Mouse (Mus musculus) midbrain, embryonic 13.5 days (tissue): ENCODE measurements around the gene Lsm14b. TPM values are rescaled to one million over a fixed set of nuclear protein-coding genes. Genes with fewer than 3 reads are reported as not detected.

Experiments used
- ATAC-seq: fragments of 200-750 bp; cut with Nextera tagmentation; 2 replicates; pipeline ENCODE4 v1.8.0; 2017; ENCODE audit warnings: mild to moderate bottlenecking, moderate TSS enrichment, moderate library complexity
- H3K27ac ChIP-seq: fragments of 300-500 bp; sonication (generic); 2 replicates; pipeline ENCODE4 v1.5.1; 2015; ENCODE audit warnings: inconsistent platforms, mild to moderate bottlenecking, moderate library complexity
- H3K27me3 ChIP-seq: fragments of 300-500 bp; sonication (generic); 2 replicates; pipeline ENCODE4 v1.6.1; 2015; ENCODE audit warnings: mild to moderate bottlenecking, inconsistent platforms
- H3K36me3 ChIP-seq: fragments of 300-500 bp; sonication (generic); 2 replicates; pipeline ENCODE4 v1.6.1; 2015; ENCODE audit warnings: mild to moderate bottlenecking, inconsistent platforms
- H3K4me1 ChIP-seq: fragments of 300-500 bp; sonication (generic); replicated peaks from 2 replicates; pipeline ENCODE4 v1.6.1; 2015; ENCODE audit warnings: inconsistent platforms
- H3K4me2 ChIP-seq: fragments of 300-500 bp; sonication (generic); replicated peaks from 2 replicates; pipeline ENCODE4 v1.6.1; 2015; ENCODE audit warnings: moderate library complexity, mild to moderate bottlenecking, inconsistent platforms
- H3K4me3 ChIP-seq: fragments of 300-500 bp; sonication (generic); replicated peaks from 2 replicates; pipeline ENCODE4 v1.5.1; 2015; ENCODE audit warnings: mild to moderate bottlenecking, inconsistent platforms
- H3K9ac ChIP-seq: fragments of 300-500 bp; sonication (generic); replicated peaks from 2 replicates; pipeline ENCODE4 v1.6.1; 2015; ENCODE audit warnings: mild to moderate bottlenecking, inconsistent platforms
- H3K9me3 ChIP-seq: fragments of 300-500 bp; sonication (generic); 2 replicates; pipeline ENCODE4 v1.6.1; 2016; ENCODE audit warnings: mild to moderate bottlenecking, inconsistent platforms
- WGBS: fragments of 180-500 bp; shearing (Covaris S2); methylation state at CpG from one replicate; pipeline ENCODE4 v1.1.7; 2015; 5-methylcytosine and 5-hydroxymethylcytosine counted together
- polyA plus RNA-seq: library from polyadenylated mRNA; unstranded; fragments of >200 nt; fragmentation: Nextera tagmentation; extraction: Ambion mirVana; gene quantifications from 2 replicates; pipeline ENCODE4 v1.2.1, GENCODE M21; 2015

The Lsm14b gene
- polyA plus RNA-seq, 1 experiment from 2014 or later: 24.8 TPM

DNA sequence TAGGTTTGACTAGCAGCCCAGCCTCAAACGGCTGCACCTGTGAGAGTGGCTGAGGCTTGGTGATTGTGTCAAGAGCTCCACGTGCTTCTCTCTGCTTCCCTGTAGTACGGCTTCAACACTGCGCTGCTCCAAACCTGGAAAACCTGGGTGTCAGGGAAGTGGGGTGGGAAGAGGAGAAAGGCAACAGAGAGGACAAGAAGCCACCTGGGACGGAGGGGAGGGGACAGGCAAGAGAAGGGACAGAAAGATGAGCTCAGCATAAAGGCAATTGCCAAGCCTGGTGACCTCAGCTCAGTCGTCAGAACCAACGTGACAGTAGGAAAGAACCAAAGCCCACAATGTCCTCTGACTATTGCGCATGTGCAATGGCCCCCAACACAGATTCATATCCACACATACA is 3.9 kb upstream of the Lsm14b start:
- no peaks in the 10 kb centered on the region for H3K36me3 ChIP-seq
- no peak overlapping the region for H3K4me2 ChIP-seq
- H3K27me3 ChIP-seq: peaks cover 27% of the 10 kb centered on the region
- H3K9me3 ChIP-seq: no peaks in the 10 kb centered on the region
- ATAC-seq: no peak
- peaks cover 8% of the 10 kb centered on the region for H3K4me1 ChIP-seq
- 87% methylated on average over 8 of the region's 8 CpGs for WGBS
- H3K4me3 ChIP-seq: no peak overlapping the region
- no peak overlapping the region for H3K9ac ChIP-seq
- H3K27ac ChIP-seq: no peak overlapping the region

DNA sequence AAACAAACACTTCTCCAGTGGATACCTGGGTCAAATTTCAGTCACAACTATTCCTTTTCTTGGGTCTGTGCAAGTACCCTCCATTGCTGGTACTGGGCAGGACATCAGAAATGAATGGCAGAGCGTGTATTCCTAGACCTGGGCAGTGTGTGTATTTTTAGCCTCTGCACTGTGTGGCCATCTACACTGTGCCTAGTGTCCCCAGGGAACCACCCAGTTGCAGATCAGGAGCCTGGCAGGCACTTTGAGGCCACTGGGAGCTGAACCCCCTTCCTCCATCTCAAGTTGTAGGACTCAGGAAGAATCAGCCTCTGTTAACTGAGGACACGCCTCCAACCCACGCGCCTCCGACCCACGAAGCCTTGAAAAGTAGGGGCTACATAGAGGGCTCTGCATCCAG is 2.0 kb upstream of the Lsm14b start:
- H3K4me1 ChIP-seq: peaks cover 26% of the 10 kb centered on the region
- peaks cover 27% of the 10 kb centered on the region for H3K27me3 ChIP-seq
- no peak overlapping the region for H3K9ac ChIP-seq
- WGBS: 78% methylated on average over 6 of the region's 6 CpGs
- peaks cover 4% of the 10 kb centered on the region for H3K36me3 ChIP-seq
- H3K27ac ChIP-seq: no peak overlapping the region
- no peak overlapping the region for H3K4me3 ChIP-seq
- no peak overlapping the region for H3K4me2 ChIP-seq
- ATAC-seq: no peak
- no peaks in the 10 kb centered on the region for H3K9me3 ChIP-seq

DNA sequence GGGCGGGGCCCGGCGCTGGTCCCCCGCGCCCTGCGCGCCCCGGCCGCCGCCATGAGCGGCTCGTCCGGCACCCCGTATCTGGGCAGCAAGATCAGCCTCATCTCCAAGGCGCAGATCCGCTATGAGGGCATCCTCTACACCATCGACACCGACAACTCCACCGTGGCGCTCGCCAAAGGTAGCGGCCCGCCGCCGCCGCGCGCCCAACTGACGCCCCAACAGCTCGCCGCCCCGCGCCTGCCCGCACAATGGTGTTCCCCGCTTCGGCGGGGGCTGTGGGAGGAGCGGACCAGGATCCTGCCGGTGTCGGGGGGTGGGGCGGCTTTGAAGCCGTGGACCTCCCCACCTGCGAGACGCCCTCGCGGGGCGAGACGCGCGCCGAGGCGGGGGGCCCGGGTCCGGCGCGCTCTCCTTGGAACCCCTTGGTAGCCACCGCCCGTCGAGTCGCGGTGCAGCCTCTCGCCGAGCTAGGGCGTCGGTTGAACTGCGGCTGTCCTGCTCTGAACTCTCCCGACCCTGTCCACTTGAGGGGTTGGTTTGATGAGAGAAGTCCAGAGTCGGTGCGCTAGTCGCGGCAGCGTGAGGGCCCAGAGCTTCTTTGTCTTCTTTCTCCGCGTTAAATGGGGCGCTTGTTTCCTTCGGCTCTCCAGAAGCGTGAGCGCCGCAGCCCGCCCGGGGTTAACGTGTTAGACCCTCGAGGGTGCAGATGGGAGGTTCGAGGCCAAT is 511 bp downstream of the Lsm14b start:
- Histone ChIP-seq H3K9me3 (no peaks in the 10 kb centered on the region), H3K4me2 (peak overlapping the region; percentile 98), H3K4me1 (peaks cover 43% of the 10 kb centered on the region), H3K9ac (peak overlapping the region; percentile 99), H3K36me3 (peaks cover 29% of the 10 kb centered on the region), H3K4me3 (peak overlapping the region; percentile 100), H3K27ac (peak overlapping the region; percentile 96), H3K27me3 (peaks cover 27% of the 10 kb centered on the region)
- peak; percentile 13; the same call in 1 of the 2 replicates for ATAC-seq
- WGBS: under 1% methylated on average over 64 of the region's 84 CpGs

DNA sequence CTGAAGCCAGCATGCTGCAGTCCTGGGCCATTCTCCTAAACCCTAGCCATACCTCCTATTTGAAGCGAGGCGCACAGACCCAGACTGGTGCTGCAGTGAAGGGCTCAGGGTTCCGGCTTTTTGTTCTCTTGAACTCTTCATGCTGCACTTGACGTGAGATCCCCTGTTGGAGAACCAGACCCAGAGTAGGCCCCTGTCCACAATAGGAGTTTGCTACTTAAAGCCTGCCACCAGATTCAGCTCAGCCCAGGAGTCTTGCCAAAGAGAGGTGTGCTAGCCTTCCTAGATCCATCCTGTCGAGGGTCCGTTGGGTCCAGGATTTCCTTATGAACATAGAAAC is 1.0 kb downstream of the Lsm14b start:
- Histone ChIP-seq H3K36me3 (peaks cover 34% of the 10 kb centered on the region), H3K4me2 (peak overlapping the region; percentile 98), H3K27ac (peak overlapping the region; percentile 96), H3K4me1 (peaks cover 43% of the 10 kb centered on the region), H3K9ac (peak overlapping the region; percentile 99), H3K4me3 (peak overlapping the region; percentile 100), H3K9me3 (no peaks in the 10 kb centered on the region), H3K27me3 (peaks cover 26% of the 10 kb centered on the region)
- no peak for ATAC-seq
- 5% methylated on average over 6 of the region's 6 CpGs for WGBS

DNA sequence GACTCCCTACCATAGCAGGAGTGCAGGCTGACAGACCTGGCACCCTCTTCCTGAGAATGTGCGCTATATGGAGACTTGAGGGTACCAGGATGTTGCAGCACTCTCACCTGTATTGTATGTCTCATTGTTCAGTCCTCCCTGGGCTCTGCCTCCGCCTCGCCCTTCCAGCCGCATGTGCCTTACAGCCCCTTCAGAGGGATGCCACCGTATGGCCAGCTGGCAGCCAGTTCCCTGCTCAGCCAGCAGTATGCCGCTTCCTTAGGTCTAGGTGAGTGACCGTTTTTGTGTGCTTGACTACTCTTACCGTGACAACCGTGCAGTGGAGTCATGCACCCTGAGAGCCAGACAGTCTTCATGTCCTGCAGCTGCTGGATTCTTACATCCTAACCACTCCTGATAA is 3.0 kb downstream of the Lsm14b start:
- ATAC-seq: no peak
- Histone ChIP-seq H3K36me3 (peaks cover 54% of the 10 kb centered on the region), H3K4me1 (peaks cover 43% of the 10 kb centered on the region), H3K27ac (no peak overlapping the region), H3K9ac (peak overlapping the region; percentile 99), H3K4me2 (peak overlapping the region; percentile 98), H3K9me3 (no peaks in the 10 kb centered on the region), H3K27me3 (peaks cover 10% of the 10 kb centered on the region), H3K4me3 (peak overlapping the region; percentile 100)
- WGBS: 77% methylated on average over 9 of the region's 9 CpGs

DNA sequence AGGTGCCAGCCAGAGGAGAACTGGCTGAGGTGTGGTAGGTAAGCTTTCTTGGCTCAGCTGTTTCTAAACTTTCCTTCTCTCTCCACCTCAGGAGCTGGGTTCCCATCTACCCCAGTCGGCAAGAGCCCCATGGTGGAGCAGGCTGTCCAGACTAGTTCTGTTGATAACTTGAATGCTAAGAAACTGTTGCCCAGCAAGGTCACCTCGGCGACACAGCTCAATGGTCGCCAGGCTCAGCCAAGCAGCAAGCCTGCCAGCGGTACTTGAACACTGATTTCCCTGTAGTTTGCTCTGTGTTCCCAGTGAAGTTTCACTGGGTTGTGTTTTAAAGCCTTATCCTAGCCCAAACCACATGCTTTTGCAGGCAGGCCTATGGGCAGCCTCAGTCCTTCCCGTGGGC is 6.5 kb downstream of the Lsm14b start:
- no peak overlapping the region for H3K9ac ChIP-seq
- H3K4me2 ChIP-seq: no peak overlapping the region
- H3K27ac ChIP-seq: no peak overlapping the region

DNA sequence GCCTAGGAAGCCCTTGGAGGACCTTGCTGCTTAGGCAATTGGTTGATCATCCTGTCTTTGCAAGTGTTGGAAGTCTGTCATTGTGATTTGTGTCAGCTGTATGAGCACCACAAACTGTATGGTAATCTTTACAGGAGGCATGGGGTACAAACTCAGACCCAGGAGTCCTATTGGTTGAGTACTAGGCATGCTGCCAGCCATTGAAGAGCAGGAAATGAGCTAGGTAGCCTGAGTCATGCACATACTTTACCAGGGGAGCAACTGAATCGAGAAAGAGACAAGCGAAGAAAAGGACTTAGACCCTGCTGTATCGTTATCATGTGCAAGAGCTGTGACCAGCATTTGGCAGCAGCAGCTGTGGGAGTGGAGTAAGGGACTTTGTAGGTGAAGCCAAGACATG is 8.1 kb downstream of the Lsm14b start:
- Histone ChIP-seq H3K4me1 (peaks cover 15% of the 10 kb centered on the region), H3K9me3 (no peaks in the 10 kb centered on the region), H3K27me3 (no peaks in the 10 kb centered on the region), H3K36me3 (peaks cover 100% of the 10 kb centered on the region), H3K4me2 (no peak overlapping the region), H3K4me3 (no peak overlapping the region), H3K27ac (no peak overlapping the region), H3K9ac (no peak overlapping the region)
- WGBS: 87% methylated on average over 3 of the region's 3 CpGs
- ATAC-seq: no peak

More for the DNA sequence above, 6.5 kb downstream of the Lsm14b start:
- Histone ChIP-seq H3K36me3 (peaks cover 89% of the 10 kb centered on the region), H3K4me3 (no peak overlapping the region), H3K4me1 (peaks cover 32% of the 10 kb centered on the region), H3K27me3 (no peaks in the 10 kb centered on the region), H3K9me3 (no peaks in the 10 kb centered on the region)
- no peak for ATAC-seq
- 93% methylated on average over 6 of the region's 6 CpGs for WGBS

DNA sequence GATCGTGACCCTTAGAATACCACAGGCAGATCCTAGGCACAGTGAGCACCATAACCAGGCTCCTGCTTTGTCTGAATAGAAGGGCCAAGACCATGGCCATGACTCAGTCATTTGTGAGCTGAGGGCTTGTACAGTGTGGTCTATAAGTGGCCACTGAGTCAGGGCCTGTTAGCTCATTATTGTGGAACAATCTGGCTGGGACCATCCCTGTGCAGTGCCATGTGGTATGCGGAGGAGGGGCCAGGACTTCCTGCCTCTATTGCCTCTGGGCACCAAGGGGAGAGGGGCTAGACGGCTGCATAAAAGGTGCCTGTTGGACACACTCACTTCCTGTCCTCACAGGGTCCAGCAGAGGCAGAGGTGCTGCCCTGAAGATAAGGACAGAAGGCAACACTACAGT is 9.2 kb downstream of the Lsm14b start:
- H3K4me3 ChIP-seq: no peak overlapping the region
- no peaks in the 10 kb centered on the region for H3K27me3 ChIP-seq
- no peak overlapping the region for H3K9ac ChIP-seq
- no peak overlapping the region for H3K27ac ChIP-seq
- peaks cover 100% of the 10 kb centered on the region for H3K36me3 ChIP-seq
- 78% methylated on average over 3 of the region's 3 CpGs for WGBS
- no peak overlapping the region for H3K4me2 ChIP-seq
- peaks cover 6% of the 10 kb centered on the region for H3K4me1 ChIP-seq
- H3K9me3 ChIP-seq: no peaks in the 10 kb centered on the region
- peak; percentile 44; the same call in 1 of the 2 replicates for ATAC-seq

DNA sequence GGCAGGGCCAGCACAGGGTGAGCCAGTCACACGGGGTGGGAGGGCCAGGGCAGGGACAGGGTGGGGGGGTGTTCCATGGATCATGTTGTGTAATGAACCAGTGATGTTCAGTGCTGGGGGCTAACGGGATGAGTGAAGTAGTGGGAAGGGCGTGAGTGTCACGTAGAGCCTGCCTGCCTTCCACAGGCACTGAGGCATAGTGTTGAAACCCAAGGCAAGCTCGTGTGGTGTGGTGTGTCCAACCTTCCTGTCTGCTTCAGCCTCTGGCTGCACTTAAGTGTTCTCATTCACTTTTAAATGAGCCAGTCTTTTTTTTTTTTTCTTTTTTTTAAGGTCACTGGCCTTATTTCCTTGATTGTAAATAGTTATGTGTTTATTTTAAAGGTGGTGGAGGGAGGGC is 10.0 kb downstream of the Lsm14b start:
- Histone ChIP-seq H3K9me3 (no peaks in the 10 kb centered on the region), H3K36me3 (peaks cover 100% of the 10 kb centered on the region), H3K27me3 (no peaks in the 10 kb centered on the region), H3K27ac (no peak overlapping the region), H3K4me1 (peaks cover 7% of the 10 kb centered on the region), H3K9ac (no peak overlapping the region), H3K4me2 (no peak overlapping the region), H3K4me3 (no peak overlapping the region)
- ATAC-seq: no peak
- WGBS: 82% methylated on average over 5 of the region's 5 CpGs

DNA sequence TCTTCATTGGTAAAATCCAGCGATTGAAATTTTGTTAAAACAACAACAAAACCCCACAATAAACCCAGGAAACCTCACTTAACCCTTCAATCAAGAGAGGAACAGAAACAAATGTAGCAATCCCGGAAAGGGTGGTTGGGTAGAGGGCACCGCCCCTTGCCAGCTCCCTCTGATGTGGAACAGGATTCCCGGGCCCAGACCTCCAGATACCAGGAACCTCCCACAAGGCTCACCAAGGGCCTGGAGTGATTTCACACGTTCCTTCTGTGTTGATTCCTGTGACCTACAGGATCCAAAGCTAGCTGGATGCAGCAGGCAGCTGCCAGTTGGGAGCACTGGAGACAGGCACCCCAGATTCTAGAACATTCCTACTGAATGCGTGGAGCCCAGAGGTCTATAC is 15.6 kb downstream of the Lsm14b start:
- no peak overlapping the region for H3K27ac ChIP-seq
- H3K27me3 ChIP-seq: no peaks in the 10 kb centered on the region
- peaks cover 43% of the 10 kb centered on the region for H3K36me3 ChIP-seq
- peak overlapping the region; percentile 97 for H3K4me3 ChIP-seq
- H3K4me2 ChIP-seq: peak overlapping the region; percentile 81
- peaks cover 47% of the 10 kb centered on the region for H3K4me1 ChIP-seq
- no peak for ATAC-seq
- H3K9me3 ChIP-seq: no peaks in the 10 kb centered on the region
- WGBS: 71% methylated on average over 6 of the region's 6 CpGs
- peak overlapping the region; percentile 96 for H3K9ac ChIP-seq

DNA sequence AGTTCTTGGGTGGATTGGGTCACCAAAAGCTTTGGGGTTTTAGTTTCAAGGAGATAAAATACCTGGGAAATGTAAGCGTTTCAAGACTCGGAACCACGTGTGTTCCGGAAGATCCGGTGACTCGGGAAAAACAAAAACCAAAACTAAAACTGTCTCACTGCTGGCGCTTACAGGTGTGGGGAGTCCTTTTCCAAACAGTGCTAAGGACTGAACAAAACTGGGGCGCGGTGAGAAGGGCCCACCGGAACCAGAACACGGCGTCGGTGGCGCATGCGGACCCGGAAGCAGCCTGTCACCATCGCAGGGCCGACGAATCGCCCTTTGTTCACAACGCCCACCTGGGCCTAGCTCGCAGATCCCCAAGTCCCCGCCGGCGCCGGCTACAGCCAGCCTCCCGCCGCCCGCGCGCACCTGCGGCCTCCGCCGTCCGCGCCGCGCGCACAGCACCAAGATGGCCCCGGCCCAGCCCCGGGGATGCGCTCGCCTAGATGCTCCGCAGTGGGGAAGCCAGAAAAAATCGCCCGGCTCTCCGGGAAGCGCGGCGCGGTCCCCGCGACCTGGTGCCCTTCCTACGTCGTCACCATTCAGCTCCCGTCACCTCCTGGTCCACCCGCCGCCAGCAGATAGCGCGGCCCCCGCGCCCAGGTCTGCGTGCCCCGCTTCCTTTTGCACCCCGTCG is 16.9 kb downstream of the Lsm14b start:
- Histone ChIP-seq H3K9me3 (no peaks in the 10 kb centered on the region), H3K27ac (peak overlapping the region; percentile 99), H3K4me3 (peak overlapping the region; percentile 97), H3K27me3 (no peaks in the 10 kb centered on the region), H3K4me2 (peak overlapping the region; percentile 81), H3K36me3 (peaks cover 33% of the 10 kb centered on the region), H3K9ac (peak overlapping the region; percentile 96), H3K4me1 (peaks cover 48% of the 10 kb centered on the region)
- under 1% methylated on average over 66 of the region's 66 CpGs for WGBS
- peak; percentile 61; the same call in 1 of the 2 replicates for ATAC-seq

DNA sequence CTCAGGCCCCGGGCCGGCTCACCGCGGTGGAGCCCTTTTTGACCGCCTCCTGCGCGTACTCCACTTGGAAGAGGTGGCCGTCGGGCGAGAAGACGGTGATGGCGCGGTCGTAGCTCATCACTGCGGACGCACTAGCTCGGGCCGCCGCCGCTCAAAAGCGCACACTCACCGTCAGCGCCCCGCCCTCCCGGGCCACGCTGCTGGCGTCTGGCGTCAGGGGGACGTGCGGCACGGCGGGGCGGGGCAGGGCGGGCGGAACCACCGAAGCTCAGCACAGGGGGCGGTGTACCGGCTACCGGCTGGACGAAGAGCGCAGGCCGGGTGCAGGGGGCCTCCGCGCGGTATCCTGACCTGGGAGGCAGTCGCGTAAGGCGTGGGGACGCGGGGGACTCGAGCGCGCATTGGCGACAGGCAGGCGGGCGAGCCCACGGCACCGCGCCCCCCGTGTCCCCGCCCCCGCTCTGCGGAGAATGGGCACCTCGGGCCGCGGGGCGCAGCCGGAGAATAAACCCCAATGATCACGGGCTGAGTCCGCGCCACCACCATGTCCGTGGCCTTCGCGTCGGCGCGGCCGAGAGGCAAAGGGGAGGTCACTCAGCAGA is 17.6 kb downstream of the Lsm14b start, which contains the start of the genes Psma7 and Ss18l1:
Gene Psma7, minus strand, starts transcription at position 178 of the 602 bp plus-strand sequence.
Gene Ss18l1, plus strand, starts transcription at position 254 of the 602 bp plus-strand sequence.
- peaks cover 48% of the 10 kb centered on the region for H3K4me1 ChIP-seq
- WGBS: under 1% methylated on average over 76 of the region's 78 CpGs
- peaks cover 29% of the 10 kb centered on the region for H3K36me3 ChIP-seq
- H3K9ac ChIP-seq: peak within 1 kb of the TSS; percentile 96
- H3K27ac ChIP-seq: peak within 1 kb of the TSS; percentile 99
- ATAC-seq: peak; percentile 96
- no peaks in the 10 kb centered on the region for H3K27me3 ChIP-seq
- H3K4me2 ChIP-seq: peak within 1 kb of the TSS; percentile 81
- H3K4me3 ChIP-seq: peak within 1 kb of the TSS; percentile 97
- no peaks in the 10 kb centered on the region for H3K9me3 ChIP-seq
